Mouse (Mus musculus) gastrocnemius, adult 18-20 months (tissue): ENCODE measurements around the gene Preb. TPM values are rescaled to one million over a fixed set of nuclear protein-coding genes. Genes with fewer than 3 reads are reported as not detected.

Experiments used
- DNase-seq: peaks from one replicate; pipeline ENCODE4 v3.0.0; 2021; ENCODE audit warnings: low spot score
- total RNA-seq, 2 experiments: library from RNA; stranded (reverse); gene quantifications; 2 replicates each; pipeline ENCODE4 v1.2.3; 2021

The Preb gene
- total RNA-seq, 2 experiments from 2014 or later = 70.5 to 78.2 TPM

DNA sequence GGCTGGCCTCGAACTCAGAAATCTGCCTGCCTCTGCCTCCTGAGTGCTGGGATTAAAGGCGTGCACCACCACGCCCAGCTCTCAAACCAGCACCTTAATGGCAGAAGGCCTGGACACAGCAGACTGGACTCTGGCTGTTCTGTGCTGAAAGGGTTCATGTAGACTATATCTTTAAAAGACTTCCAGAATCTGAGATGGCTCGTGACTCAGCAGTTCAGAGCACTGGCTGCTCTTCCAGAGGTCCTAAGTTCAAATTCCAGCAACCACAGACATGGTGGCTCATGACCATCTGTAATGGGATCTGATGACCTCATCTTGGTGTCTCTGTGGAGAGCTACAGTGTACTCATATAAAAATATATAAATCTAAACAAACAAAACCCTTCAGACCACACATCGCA is 58.3 kb downstream of the Preb start:
- no peak for DNase-seq

Other genes with a start within 250 kb of the Preb start
- gene Dpysl5, start 248.8 kb downstream of the Preb start, total RNA-seq = 1 to 10 TPM in 1 of 2 experiments, under 1 TPM in 1; 0.62 to 1.3 TPM
- 10 to 100 TPM; 90.8 to 91.0 TPM for gene Mapre3, start 145.7 kb downstream of the Preb start, total RNA-seq
- 10 to 100 TPM; 28.8 to 29.7 TPM for gene Tmem214, start 92.3 kb downstream of the Preb start, total RNA-seq
- gene Agbl5, start 71.7 kb downstream of the Preb start, total RNA-seq = 1 to 10 TPM; 2.1 to 3.4 TPM
- 100 to 1,000 TPM; 110 to 114 TPM for gene Ost4, start 52.6 kb downstream of the Preb start, total RNA-seq
- 1 to 10 TPM; 2.5 to 4.4 TPM for gene Emilin1, start 47.0 kb downstream of the Preb start, total RNA-seq
- 10 to 100 TPM; 36.5 to 36.6 TPM for gene Khk, start 38.9 kb downstream of the Preb start, total RNA-seq
- 1 to 10 TPM; 3.0 to 3.9 TPM for gene Cgref1, start 14.8 kb downstream of the Preb start, total RNA-seq
- gene Tcf23, start 8.3 kb upstream of the Preb start, total RNA-seq = under 1 TPM; 0.07 to 0.21 TPM
- gene Atraid, start 88.0 kb upstream of the Preb start, total RNA-seq = 10 to 100 TPM; 45.3 to 45.4 TPM
- 1 to 10 TPM; 4.3 to 5.7 TPM for gene Slc5a6, start 88.6 kb upstream of the Preb start, total RNA-seq
- 10 to 100 TPM; 21.0 to 24.9 TPM for gene Cad, start 94.4 kb upstream of the Preb start, total RNA-seq
- not detected for gene Dnajc5g, start 145.9 kb upstream of the Preb start, total RNA-seq
- under 1 TPM in 1 of 2 experiments, not detected in 1; 0.09 TPM for gene Slc30a3, start 147.9 kb upstream of the Preb start, total RNA-seq
- gene Trim54, start 156.4 kb upstream of the Preb start, total RNA-seq = 100 to 1,000 TPM; 438 to 512 TPM
- not detected for gene Ucn, start 178.5 kb upstream of the Preb start, total RNA-seq
- 10 to 100 TPM; 18.8 to 22.0 TPM for gene Mpv17, start 193.9 kb upstream of the Preb start, total RNA-seq
- gene Gm29609, start 219.6 kb upstream of the Preb start, total RNA-seq = under 1 TPM; 0.28 to 0.50 TPM
- gene Gtf3c2, start 219.8 kb upstream of the Preb start, total RNA-seq = 10 to 100 TPM; 20.7 to 20.9 TPM
- gene Snx17, start 232.9 kb upstream of the Preb start, total RNA-seq = 10 to 100 TPM; 29.1 to 30.8 TPM
- 10 to 100 TPM; 42.9 to 46.8 TPM for gene Eif2b4, start 233.1 kb upstream of the Preb start, total RNA-seq
- 1 to 10 TPM; 6.0 to 7.2 TPM for gene Zfp513, start 241.9 kb upstream of the Preb start, total RNA-seq